28 mouse cellular contexts compared by ENCODE assay signal in the genomic region with DNA sequence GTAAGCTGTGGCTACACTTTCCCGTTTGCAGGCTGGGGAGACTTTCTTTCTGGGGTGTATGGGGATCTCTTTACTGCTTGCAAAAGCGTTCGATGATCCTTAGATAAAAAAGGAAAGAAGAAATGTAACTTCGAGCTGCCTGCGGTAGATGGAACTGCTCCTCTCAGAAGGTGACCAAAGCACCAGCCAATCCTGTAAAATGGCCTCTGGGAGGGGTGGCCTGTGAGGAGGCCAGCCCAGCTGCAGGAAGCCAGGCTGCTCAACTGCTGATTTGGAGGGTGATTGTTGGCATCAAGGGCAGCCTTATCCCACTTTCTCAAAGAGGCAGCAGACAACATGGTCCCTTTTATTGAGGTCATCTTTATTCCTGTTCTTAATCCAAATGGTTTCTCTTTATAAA.
DNase-seq lines count a peak whose midpoint lies in the region; ATAC-seq lines count a peak whose summit lies in the region.
"Had no signal": no experiment of that assay in that cellular context is flagged by ENCODE, and none has a peak within 500 bp of the region (broad histone marks: within the 10 kb centered on the region; RNA-seq: fewer than 3 reads in every experiment).

No protein-coding gene starts in this region.

- no peaks in the 10 kb centered on the region for H3K36me3 ChIP-seq in heart, embryonic 11.5 days (ENCODE audit: control insufficient read depth, insufficient read depth, low read length)
- no peaks in the 10 kb centered on the region for H3K36me3 ChIP-seq in limb, embryonic 10.5 days
- H3K36me3 ChIP-seq: embryonic facial prominence, embryonic 13.5 days; embryonic facial prominence, embryonic 15.5 days; forebrain, embryonic 10.5 days; forebrain, embryonic 12.5 days; G1E had no signal

- peak; percentile 45 for DNase-seq in heart, adult 11 months
- DNase-seq in ovary, postnatal 36 days (ENCODE audit: low spot score) = peak; percentile 13
- no peak for DNase-seq in ovary, postnatal 14 days (ENCODE audit: low spot score)
- no peak for DNase-seq in limb, embryonic 10.5 days (ENCODE audit: low spot score)
- DNase-seq in gastrocnemius, postnatal 4 days (ENCODE audit: low spot score in 2 of 2) = no peak
- no peak for DNase-seq in thymus, postnatal 0 days (ENCODE audit: low spot score)
- DNase-seq: adrenal gland, adult 8-10 months; adrenal gland, postnatal 14 days; adrenal gland, postnatal 36 days; B cell, adult 2 months; cerebellum, adult 11-12 months; cerebellum, adult 2 months; cerebellum, adult 9-10 months; cerebellum, postnatal 25 days; embryo, embryonic 11 days had no signal

- H3K27ac ChIP-seq in heart, embryonic 11.5 days (ENCODE audit: low read depth, low read length) = no peak overlapping the region
- H3K27ac ChIP-seq in limb, embryonic 10.5 days = peak overlapping the region; percentile 9; the same call in 1 of the 2 replicates
- H3K27ac ChIP-seq: embryonic facial prominence, embryonic 13.5 days; embryonic facial prominence, embryonic 15.5 days; forebrain, embryonic 10.5 days; forebrain, embryonic 12.5 days had no signal

- no peak overlapping the region for H3K4me2 ChIP-seq in heart, embryonic 11.5 days
- H3K4me2 ChIP-seq: embryonic facial prominence, embryonic 13.5 days; embryonic facial prominence, embryonic 15.5 days; forebrain, embryonic 12.5 days had no signal

- no peak for ATAC-seq in heart, embryonic 11.5 days (replicated peaks; ENCODE audit: insufficient number of reproducible peaks, low FRiP score, low TSS enrichment)
- ATAC-seq in common myeloid progenitor, adult 5-6 weeks (replicated peaks; ENCODE audit: low read depth, poor library complexity, severe bottlenecking) = 0 out of 2 replicates have a peak, but pooled peaks have one; percentile 39
- ATAC-seq: activated CD4-positive, CD25-positive, alpha-beta regulatory T cell, adult 4 months; CD4-positive, CD25-positive, alpha-beta regulatory T cell, adult 4 months; forebrain, embryonic 14.5 days; Patski had no signal

- no peak overlapping the region for H3K4me3 ChIP-seq in heart, embryonic 11.5 days (ENCODE audit: low read depth, low read length)
- H3K4me3 ChIP-seq in limb, embryonic 10.5 days = no peak overlapping the region
- H3K4me3 ChIP-seq: embryonic facial prominence, embryonic 13.5 days; embryonic facial prominence, embryonic 15.5 days; erythroblast, embryonic 14.5 days; forebrain, embryonic 10.5 days; forebrain, embryonic 12.5 days had no signal

- no peaks in the 10 kb centered on the region for H3K9me3 ChIP-seq in heart, embryonic 11.5 days (replicated peaks; ENCODE audit: control insufficient read depth, low read length)
- H3K9me3 ChIP-seq in limb, embryonic 10.5 days (replicated peaks) = no peaks in the 10 kb centered on the region
- H3K9me3 ChIP-seq: embryonic facial prominence, embryonic 13.5 days; embryonic facial prominence, embryonic 15.5 days; forebrain, embryonic 10.5 days; forebrain, embryonic 12.5 days had no signal

- WGBS in heart, embryonic 11.5 days (ENCODE audit: insufficient replicate concordance) = 79% methylated on average over 5 of the region's 5 CpGs
- WGBS in limb, embryonic 10.5 days = 82% methylated on average over 5 of the region's 5 CpGs

- no peaks in the 10 kb centered on the region for H3K27me3 ChIP-seq in heart, embryonic 11.5 days (ENCODE audit: control insufficient read depth, insufficient read depth, low read length)
- no peaks in the 10 kb centered on the region for H3K27me3 ChIP-seq in limb, embryonic 10.5 days (ENCODE audit: low read depth, poor library complexity, severe bottlenecking)
- H3K27me3 ChIP-seq: CH12.LX; embryonic facial prominence, embryonic 13.5 days; embryonic facial prominence, embryonic 15.5 days; forebrain, embryonic 12.5 days had no signal

- no peaks in the 10 kb centered on the region for H3K4me1 ChIP-seq in heart, embryonic 11.5 days (ENCODE audit: control insufficient read depth, insufficient read depth, low read length)
- peaks cover 8% of the 10 kb centered on the region; the same call in 1 of the 2 replicates for H3K4me1 ChIP-seq in limb, embryonic 10.5 days
- H3K4me1 ChIP-seq: embryonic facial prominence, embryonic 13.5 days; embryonic facial prominence, embryonic 15.5 days had no signal

- H3K9ac ChIP-seq in heart, embryonic 11.5 days (ENCODE audit: low read depth, low read length) = no peak overlapping the region
- H3K9ac ChIP-seq: embryonic facial prominence, embryonic 13.5 days; embryonic facial prominence, embryonic 15.5 days; forebrain, embryonic 12.5 days had no signal

Comparison
In these comparisons a context has a peak if more than half of its experiments do, and no peak if none do; other contexts are left out.
1. DNase-seq: peak in heart, adult 11 months (single experiment) and ovary, postnatal 36 days (single experiment); none in ovary, postnatal 14 days (single experiment), limb, embryonic 10.5 days (single experiment), gastrocnemius, postnatal 4 days (0 of 2) and thymus, postnatal 0 days (single experiment).